Mouse (Mus musculus): ENCODE results near the gene Ets1. TPM values are rescaled to one million over a fixed set of nuclear protein-coding genes. Genes with fewer than 3 reads are reported as not detected.

Ets1 gene
- total RNA-seq, 2 experiments from 2014 or later: 119 to 154 TPM

DNA sequence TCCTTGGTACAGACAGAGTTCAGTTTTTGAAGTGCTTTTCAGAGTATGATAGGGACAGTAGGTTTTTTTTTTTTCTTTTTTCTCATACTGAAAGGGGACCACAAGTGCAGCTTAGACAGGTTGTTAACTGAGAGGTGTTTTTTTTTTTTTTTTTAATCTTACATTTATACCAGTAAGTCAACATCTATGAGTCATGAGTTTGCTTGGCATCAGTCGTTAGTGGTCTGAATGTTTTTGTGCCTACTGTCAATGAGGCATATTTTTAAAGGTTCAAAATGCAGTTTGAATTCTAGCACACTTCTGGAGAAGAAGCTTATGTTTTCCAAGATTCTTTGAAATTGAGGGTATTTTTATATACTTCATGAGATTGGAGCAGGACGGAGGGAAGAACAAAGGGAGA lies 56.9 kb downstream of the Ets1 start:
- intact Hi-C loops (cut with DNase I): no loop called here
- no peak for DNase-seq

DNA sequence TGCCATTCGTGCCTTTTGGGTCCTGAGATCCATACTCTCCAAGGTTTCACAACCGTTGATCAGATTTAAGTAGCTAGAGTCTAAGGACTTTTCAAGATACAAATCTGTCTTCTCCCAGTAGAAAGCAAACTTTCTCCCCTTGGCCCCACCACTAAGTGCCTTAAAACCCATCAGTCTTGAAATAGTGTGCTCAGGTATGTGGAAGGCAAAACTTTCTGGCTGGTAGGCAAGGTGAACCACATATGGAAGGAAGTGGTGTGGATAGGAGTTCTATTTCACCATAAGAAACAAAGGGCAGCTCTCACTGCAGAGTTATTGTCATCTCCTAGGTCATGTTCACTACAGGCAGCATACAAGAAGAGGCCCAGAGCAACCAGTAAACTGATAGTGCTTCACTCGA lies 57.4 kb downstream of the Ets1 start:
- intact Hi-C loops (cut with DNase I): no loop called here
- no peak for DNase-seq

DNA sequence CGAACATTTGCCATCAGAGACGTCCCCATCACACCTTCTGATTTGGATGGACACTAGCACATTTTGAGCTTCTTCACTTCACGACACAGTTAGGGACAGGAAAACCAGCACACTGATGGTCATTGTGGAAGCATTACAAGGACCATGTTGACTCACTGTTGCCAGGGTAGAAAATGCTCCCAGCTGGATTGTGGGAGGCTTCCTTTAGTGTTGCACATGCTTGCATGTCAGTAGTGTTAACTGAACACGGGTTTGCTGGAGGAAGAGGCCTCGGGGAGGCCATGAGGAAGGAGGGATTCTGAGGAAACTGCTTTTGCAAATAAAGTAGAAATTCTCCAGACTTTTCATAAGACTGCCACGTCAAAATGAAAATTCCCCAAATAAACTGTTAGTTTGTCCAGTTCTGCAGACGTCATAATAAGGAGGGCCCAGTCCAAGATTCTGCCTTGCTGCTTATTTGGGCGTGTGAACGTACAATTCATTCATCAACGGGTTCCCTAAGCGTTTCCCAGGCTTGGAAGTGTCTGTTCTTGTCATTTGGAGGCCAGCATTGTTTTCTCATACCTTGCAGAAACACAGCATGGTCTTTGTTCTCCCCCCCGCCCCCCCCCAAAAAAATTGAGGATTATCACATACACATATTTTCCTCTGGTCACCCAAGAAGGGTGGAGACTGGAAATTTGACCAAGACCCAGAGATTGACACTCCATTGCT lies 58.2 kb downstream of the Ets1 start:
- no peak for DNase-seq
- intact Hi-C loops (cut with DNase I): loop anchor here (2.0 kb wide), 1 partner anchor 21 kb away; no protein-coding TSS in a partner anchor

DNA sequence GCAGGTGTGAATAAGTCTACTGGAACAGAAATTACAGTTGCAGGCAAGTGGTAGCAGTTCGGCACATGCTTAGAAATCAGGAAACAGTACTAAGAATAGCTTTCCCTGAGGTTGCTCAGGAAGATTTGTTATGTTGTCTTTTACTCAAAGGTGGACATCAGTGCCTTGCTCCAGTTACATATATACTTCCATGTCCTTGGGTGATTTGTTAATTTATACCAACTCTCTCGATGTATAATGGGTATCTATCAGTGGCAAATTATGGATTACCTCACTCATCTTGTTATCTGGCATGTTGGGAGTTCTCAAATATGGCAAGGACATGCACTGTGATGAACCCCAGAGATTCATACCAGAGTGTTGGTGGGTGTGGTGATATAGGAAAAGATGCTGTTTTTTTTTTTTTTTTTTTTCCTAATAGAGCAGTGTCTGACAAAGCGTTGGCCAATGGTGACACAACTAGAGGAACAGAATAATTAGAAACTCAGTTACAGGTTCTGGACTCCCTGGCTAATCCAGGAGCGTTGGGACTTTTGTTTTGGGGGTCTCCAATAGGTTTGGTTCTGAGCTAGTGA lies 59.0 kb downstream of the Ets1 start:
- DNase-seq: no peak
- intact Hi-C loops (cut with DNase I): loop anchor here (2.0 kb wide), 1 partner anchor 22 kb away; no protein-coding TSS in a partner anchor

DNA sequence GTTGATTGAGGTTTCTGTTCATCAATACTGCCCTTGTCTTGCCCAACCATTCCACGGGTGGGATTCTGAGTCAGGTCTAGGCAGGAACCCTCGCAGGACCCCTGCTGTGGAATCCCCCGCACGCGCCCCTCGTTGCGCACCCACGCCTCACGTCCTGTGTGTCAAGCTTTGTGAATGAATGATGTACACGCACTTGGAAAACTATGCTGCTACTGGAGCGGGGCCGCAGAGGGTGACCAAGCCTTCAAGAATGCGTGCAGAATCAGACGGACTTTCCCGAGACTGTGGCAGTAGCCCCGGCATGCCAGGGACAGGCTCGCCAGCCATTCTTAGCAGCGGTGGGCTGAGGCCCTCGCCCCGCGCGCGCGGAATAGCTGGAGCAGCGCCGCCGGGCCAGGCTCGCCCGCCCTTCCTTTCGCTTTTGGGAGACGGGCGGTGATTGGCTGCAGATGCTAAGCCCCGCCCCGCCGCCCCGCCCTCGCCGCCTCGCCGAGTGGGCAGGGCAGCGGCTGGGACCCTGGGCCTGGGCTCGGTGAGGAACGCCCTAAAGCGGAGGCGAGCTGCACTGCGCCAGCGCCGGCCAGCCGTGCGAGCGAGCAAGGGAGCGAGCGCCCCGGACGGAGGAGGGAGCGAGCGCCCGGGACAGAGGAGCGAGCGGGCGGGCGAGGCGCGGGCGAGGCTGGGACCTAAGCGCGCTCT lies 59.6 kb downstream of the Ets1 start:
- intact Hi-C loops (cut with DNase I): loop anchor here (2.0 kb wide), 3 partner anchors 19 to 105 kb away; no protein-coding TSS in a partner anchor
- peak; percentile 97 to 99 for DNase-seq

DNA sequence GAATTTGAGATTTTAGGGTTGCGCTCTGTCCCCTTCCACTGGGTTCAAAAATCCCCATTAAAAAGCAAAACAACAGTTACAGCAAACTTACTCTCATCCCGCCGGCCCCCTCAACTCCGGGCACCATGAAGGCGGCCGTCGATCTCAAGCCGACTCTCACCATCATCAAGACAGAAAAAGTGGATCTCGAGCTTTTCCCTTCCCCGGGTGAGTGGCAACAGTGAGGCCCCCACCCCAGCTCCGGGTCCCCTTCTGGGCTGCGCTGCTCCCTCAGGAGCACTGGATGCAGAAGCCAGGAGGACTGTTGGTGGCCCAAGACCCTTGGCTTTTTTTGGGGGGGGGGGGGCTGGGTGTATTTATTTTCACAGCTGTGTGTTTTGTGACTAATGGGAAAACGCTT lies 60.2 kb downstream of the Ets1 start:
- intact Hi-C loops (cut with DNase I): loop anchor here (2.0 kb wide), 2 partner anchors 19 to 105 kb away; no protein-coding TSS in a partner anchor
- no peak for DNase-seq

DNA sequence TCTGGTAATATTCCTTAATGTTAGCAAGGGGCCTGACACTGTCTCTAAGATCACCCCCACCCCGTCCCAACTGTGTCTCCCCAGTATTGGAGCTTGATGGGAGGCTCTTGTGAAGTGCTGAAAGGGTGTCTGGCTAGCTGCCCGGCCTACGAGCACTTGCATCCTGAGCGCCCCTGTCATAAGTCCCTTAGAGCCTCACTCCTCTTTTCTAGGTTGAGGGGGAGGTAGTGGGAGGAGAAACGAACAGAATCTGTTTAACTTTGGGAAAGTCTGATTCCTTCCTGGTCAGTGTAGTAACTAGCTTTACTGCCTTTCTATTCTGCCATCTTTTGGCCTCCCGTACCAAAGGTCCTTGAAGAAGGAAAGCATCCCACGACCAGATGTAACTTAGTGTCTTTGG lies 60.7 kb downstream of the Ets1 start:
- intact Hi-C loops (cut with DNase I): loop anchor here (2.0 kb wide), 2 partner anchors 18 to 106 kb away; no protein-coding TSS in a partner anchor
- peak; percentile 80 to 82 for DNase-seq

DNA sequence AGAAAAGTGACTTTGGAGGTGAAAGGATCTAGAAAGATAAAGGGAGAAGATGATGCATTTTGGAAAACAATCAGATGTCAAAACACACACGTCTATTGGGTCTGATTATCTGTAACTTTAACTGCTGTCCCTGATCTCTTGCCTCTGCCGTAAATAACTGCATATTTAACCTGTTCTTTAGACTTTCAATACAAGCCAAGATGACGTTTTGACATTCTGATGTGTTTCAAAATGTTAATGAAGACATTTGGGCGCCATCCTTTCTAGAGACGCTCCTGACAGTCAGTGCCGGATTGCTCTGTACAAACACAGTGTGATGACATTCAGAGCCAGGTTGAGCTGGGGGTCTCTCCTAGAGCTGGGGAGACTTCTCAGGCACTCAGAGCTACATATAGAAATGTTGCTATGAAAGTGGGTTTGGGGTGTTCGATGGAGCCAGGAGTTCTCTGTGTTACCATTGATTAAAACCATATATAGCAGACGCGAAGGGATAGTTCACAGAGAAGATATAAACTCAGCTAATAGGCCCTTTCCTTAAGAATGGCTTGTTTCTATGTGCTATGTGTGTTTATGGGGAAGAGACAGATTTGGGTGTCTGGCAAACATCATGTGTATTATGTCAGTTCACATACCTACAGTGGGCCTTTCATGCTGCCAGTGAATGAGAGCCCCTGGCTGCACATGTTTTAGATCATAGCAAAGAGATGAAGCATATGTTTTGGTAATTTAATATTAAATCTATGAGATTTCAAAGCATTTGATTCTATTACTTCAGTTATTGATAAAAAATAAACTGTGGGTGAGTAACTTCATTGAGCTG lies 61.5 kb downstream of the Ets1 start:
- no peak for DNase-seq
- intact Hi-C loops (cut with DNase I): loop anchor here (2.0 kb wide), 2 partner anchors 17 to 107 kb away; no protein-coding TSS in a partner anchor

DNA sequence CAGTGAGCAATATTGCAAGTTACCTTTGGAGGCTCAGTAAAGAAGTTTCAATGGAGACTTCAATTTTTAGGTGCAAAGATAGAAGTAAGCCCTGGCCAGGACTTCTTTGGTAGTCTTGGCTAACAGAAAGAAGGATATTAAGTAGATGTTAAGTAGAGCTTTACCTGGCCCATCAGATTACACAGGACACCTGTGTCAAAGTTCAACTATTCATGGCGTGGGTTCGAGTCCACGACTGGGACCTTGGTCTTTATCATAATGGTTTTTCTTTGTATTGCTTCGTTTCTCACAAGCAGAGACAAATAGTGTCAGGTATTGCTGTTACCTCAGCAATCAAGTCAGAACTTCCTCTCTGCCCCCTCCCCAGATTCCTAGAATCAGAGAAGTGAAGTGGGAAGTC lies 62.7 kb downstream of the Ets1 start:
- intact Hi-C loops (cut with DNase I): no loop called here
- no peak for DNase-seq

DNA sequence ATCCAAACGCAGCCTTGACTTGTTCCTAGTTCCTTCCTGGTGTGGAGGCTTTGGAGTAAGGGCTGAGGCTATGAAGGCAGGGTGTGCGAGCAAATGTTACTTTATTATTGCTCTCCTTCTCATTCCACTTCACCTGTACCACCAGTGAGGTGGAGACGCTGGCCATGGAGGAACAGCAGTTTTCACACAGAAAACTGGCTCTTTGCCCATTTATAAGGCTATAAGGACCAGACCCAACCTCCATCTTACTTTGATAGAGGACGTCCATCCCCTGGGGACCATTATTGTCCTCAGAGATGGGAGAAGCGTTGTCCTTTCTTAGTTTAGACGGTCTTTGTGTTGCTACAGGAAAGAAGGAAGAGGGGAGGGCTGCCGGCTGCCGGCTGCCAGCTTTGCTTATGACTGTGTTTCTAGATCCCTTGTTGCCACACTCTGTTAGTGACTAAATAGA lies 63.4 kb downstream of the Ets1 start:
- DNase-seq: no peak
- intact Hi-C loops (cut with DNase I): no loop called here

DNA sequence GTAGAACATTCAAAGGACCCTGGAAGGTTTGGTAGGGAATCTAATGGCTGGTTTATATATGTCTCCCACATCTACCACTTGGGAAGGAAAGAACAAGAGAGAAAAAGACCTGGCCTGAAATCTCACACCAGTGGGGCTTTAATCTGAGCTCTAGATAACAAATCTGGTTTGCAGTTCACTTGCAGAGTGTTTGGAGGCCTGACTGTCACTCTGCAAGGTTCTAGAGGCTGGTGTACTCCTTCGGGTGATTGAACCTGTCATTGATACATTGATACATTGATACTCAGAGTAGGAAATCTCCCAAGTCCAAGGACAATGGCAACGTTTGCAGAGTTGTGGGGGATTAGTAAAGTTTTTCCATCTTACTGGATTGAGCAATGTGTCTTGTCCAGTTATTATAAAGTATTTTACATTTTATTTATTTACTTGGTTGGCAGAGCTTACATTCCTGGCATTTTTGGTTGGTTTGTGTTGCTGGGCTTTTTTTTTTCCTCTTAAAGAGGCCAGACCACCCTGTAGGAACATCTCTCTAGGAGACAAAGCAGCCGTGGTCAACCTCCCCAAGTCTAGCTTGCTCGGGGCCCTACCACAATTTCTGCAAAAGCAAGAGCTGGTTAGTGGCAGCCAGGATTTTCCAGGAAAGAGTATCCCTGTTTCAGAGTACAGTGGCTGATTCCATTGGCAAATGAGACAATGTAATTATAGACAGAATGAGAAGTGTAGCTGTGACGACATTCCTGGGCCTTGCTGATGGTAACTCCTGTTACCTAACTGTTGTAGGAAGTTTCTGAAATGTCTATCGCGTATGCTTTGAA lies 64.3 kb downstream of the Ets1 start:
- intact Hi-C loops (cut with DNase I): loop anchor here (5.0 kb wide), 1 partner anchor 242 kb away; no protein-coding TSS in a partner anchor
- DNase-seq: peak in 1 of 2 experiments; percentile 6

DNA sequence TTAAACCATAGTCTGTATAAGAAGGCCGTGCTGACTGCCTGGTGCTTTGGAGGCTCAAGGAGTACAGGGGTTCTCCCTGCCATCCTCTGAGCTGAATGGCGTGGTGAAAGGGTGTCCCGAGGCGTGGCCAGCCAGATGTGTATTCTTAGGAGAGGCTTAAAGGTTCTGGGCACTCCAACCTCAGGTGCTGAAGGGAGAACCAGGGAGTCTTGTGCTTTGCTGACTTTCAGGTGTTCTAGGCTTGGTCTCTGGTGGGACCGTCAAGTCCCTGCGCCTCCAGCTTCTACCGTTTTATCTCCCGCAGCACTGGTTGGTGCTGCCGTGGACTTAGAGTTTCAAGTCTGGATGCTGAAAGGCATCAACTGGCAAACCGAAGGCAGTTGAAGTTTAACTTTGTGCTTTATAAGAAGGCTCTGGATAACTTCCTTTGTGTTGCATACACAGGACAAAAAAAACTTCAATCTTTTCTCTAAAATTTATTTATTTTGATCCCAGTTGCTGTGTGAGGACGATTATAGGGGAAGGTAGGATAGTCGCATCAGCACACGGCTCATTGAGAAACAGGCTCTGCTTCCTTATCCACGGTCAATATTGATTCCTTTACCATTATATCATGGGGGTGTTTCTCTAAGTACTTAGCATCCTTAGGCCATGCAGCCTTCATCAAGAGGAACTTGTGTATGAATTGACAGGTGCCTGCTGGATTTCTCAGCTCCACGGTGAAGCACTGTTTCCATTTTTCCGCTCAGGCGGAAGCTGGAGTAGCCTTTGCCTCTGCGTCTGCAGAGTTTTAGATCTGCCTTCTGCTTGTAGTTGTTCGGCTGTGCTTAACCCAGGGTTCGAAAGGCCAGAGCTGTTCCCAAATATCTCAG lies 65.3 kb downstream of the Ets1 start:
- peak in 1 of 2 experiments; percentile 15 for DNase-seq
- intact Hi-C loops (cut with DNase I): loop anchor here (5.0 kb wide), 1 partner anchor 241 kb away; no protein-coding TSS in a partner anchor

DNA sequence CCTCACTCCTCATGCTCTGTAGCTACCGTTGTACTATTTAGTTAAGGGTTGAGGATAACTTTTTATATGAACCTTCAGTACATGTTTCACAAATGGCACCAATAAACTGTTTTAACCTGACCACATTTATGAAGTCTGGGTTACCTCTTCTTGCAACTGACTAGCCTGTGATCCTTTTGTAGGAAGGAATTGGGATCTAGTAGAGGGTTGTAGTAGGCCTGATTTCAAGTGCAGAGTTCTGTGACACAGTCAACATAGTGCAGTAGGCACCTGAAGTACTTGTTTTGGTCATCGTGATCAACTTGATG lies 65.9 kb downstream of the Ets1 start:
- intact Hi-C loops (cut with DNase I): loop anchor here (5.0 kb wide), 1 partner anchor 240 kb away; no protein-coding TSS in a partner anchor

DNA sequence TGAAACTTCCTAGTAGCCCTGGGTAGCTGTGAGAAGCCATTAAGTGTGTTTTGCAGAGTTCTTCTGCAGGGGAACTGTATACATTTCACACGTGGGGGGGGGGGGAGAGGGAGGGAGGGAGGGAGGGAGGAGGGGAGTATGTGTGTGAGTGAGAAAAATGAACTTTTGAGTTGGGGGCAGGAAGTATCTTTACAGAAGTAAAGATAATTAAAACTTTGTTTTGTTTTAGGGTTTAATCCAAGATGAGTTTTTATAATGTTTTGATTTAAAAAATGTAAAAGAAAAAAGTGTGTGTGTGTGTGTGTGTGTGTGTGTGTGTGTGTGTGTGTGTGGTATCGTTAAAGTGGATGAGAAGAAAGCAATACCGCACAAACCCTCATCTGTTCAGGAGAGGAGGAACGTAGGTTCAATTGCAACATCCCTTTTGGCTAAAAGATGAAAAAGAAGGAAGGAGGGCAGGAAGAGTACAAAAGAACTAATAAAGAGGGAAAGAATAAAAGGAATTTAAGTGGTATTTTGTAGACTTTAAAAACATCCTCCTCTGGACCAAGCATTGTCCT lies 66.9 kb downstream of the Ets1 start:
- intact Hi-C loops (cut with DNase I): loop anchor here (5.0 kb wide), 1 partner anchor 239 kb away; no protein-coding TSS in a partner anchor
- no peak for DNase-seq

More for the DNA sequence above, 65.9 kb downstream of the Ets1 start:
- DNase-seq: no peak

DNA sequence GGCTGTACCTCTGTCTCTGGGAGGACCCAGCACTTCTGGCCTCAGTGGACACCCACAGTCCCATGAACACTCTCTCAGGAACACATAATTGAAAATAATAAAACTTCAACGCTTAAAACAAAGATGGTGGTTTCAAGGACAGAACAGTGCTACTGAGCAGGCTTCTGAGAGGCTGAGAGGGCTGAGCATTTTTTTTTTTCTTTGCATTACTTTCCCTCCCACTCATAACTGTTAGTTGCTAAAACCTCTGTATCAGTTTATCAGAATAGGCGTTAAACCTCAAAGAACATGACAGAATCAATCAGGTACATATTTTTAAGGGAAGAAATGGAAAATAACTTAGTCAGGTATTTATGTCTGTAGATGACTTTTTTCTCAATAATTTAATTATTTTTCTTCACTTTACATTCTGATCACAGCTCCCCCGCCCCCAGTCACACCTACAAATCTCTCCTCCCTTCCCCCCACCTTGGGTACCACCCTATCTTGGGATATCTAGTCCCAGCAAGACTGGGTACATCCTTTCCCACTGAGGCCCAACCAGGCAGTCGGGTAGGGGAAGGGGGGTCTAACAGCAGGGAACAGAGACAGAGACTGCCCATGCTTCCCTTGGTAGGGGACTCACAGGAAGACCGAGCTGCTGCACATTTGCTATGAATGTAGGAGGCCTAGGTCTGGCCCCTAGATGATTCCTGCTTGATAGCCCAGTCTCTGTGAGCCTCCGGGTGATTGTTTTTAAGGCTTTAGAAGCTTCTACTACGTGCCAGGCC lies 68.1 kb downstream of the Ets1 start:
- intact Hi-C loops (cut with DNase I): loop anchor here (5.0 kb wide), 1 partner anchor 238 kb away; no protein-coding TSS in a partner anchor
- DNase-seq: peak in 1 of 2 experiments; percentile 5

DNA sequence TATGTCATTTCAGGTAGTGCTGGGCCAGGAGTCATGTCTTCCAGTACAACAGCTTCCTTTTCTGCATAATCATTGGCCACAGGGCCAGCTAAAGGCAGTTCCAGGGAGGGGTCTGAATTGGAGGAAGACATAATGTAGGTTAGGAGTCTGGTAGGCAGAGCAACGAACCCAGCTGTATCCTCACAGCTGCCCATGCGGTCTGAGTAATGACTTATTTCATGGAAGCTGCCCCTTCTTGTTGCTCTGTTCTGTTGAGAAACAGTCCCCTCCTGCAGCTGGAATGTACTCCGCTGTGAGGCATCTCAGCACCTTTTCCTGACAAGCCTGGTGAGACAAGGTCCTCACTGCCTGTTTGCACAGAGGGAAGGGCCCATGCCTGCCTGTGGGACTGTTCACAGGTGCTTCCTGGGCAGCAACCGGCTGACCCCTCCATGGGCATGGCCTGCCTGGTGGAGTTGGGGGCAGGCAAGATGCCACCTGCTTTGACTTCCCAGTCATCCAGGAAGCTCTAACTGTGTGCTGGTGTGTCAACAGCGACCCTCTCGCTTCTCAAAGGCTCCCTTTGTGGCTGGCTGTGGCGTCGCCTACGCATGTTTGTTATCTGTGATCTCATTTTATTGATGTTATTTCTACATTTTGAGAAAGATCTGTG lies 69.9 kb downstream of the Ets1 start:
- intact Hi-C loops (cut with DNase I): no loop called here
- DNase-seq: peak in 1 of 2 experiments; percentile 27

DNA sequence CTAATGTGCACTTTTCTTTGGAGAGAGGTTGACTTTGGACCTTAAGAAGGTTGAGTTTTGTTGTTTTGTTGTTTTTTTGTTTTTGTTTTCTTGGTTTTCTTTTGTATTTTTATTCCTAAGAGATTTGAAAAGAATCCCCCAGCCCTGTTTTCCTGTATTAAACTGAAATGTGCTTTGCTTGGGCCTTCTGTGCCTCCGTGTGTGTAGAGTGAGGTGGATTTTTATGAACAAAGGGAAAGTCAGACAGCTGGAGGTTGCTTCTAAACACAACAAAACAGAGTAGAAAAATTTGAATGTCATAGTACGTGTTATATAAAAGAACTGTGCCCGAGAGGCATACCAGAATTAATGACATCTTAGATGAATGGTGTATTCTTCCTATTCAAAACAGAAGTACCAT lies 71.4 kb downstream of the Ets1 start:
- DNase-seq: no peak
- intact Hi-C loops (cut with DNase I): no loop called here

Measured in heart, postnatal 10 days (tissue).